Mouse (Mus musculus): ENCODE measurements around the gene Hist1h3b. TPM values are rescaled to one million over a fixed set of nuclear protein-coding genes. Genes with fewer than 3 reads are reported as not detected.

Hist1h3b gene
- polyA plus RNA-seq, 1 experiment from 2014 or later: 1.8 TPM

DNA sequence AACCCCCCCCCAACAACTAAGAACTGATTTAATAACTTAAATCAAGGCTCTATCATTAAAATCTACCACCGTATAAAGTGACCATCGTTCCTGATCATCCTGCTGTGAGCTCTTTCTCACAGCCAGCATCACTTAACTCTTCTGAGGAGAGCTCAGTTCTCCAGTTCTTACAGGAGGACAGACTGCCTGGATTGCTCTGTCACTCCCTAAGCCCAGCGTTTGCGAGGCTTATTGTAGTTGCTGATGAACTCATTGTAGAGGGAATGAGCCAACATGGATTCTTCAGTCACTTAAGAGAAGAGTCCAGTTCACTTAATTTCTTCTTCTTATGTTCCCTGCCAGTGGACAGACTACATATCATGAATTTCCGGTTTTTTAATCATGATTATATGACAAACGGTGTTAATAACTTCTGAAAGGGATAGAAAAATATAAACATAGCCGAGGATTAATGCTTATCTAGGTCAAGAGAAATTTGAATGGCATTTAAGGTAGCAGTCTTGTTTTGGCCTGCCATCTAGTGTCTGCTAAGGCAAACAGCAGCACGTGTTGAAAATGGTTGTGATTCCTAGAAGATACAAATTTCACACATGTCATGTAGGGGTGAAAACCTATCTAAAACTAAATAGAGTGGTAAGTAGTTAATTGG lies 19.8 kb upstream of the Hist1h3b start:
- H3K9me3 ChIP-seq (ENCODE audit: control insufficient read depth, low read length): no peaks in the 10 kb centered on the region
- no peak overlapping the region for H3K4me3 ChIP-seq (replicated peaks; ENCODE audit: low read length)
- no peaks in the 10 kb centered on the region for H3K36me3 ChIP-seq (replicated peaks; ENCODE audit: control insufficient read depth, insufficient read depth)
- no peaks in the 10 kb centered on the region for H3K27me3 ChIP-seq (ENCODE audit: control insufficient read depth, insufficient read depth, low read length)
- H3K9ac ChIP-seq: no peak overlapping the region
- peak; percentile 76 for DNase-seq (ENCODE audit: low spot score)
- no peak overlapping the region for H3K4me2 ChIP-seq (replicated peaks)
- ATAC-seq (ENCODE audit: low FRiP score): no peak; the same call in 1 of the 2 replicates
- no peaks in the 10 kb centered on the region for H3K4me1 ChIP-seq (replicated peaks; ENCODE audit: control insufficient read depth, insufficient read depth, low read length)
- 23% methylated on average over 8 of the region's 8 CpGs for WGBS
- H3K27ac ChIP-seq: no peak overlapping the region

DNA sequence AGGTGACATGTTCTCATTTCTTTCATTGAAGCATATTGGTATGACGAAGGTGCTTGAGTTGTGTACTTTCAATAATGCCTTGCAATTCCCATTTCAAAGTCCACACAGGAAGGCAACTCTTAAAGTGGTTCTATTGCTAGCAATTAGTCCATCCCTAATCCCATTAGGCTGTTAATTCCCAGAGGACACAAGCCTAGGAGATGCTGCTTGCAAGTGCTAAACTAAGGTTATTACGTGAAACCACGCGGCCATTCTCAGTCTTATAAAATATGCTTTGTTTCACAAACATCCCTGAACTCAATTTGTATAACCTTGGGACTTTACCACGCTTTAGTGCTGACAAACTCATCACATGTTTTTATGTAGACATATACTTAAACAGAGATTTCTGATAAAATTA lies 15.0 kb upstream of the Hist1h3b start:
- Histone ChIP-seq H3K4me1 (replicated peaks; ENCODE audit: control insufficient read depth, insufficient read depth, low read length) (peaks cover 12% of the 10 kb centered on the region; the same call in 1 of the 2 replicates), H3K9me3 (ENCODE audit: control insufficient read depth, low read length) (no peaks in the 10 kb centered on the region), H3K4me2 (replicated peaks) (no peak overlapping the region), H3K27ac (no peak overlapping the region), H3K9ac (no peak overlapping the region), H3K36me3 (replicated peaks; ENCODE audit: control insufficient read depth, insufficient read depth) (no peaks in the 10 kb centered on the region), H3K27me3 (ENCODE audit: control insufficient read depth, insufficient read depth, low read length) (no peaks in the 10 kb centered on the region), H3K4me3 (replicated peaks; ENCODE audit: low read length) (no peak overlapping the region)
- 92% methylated on average over 5 of the region's 5 CpGs for WGBS
- ATAC-seq (ENCODE audit: low FRiP score): no peak
- DNase-seq (ENCODE audit: low spot score): no peak

DNA sequence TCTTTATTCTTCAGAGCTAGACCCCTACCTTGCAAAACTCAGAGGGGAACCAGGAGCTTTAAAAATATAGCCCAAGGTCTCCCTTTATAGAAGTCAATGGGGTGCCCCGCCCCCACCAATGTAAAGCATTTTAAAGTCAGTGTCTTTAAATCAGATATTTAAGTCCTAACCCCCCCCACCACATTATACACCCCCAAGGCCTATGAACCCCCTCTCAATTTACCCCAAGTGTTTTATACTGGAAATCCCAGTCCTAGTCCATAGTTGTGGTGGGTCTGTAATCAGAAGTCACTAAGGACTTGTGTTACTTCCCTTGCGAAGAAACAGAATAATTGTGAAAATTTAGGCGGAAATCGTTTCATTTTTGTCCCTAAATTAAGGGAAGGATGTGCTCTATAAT lies 14.0 kb upstream of the Hist1h3b start:
- peak overlapping the region; percentile 97 for H3K4me2 ChIP-seq (replicated peaks)
- no peaks in the 10 kb centered on the region for H3K36me3 ChIP-seq (replicated peaks; ENCODE audit: control insufficient read depth, insufficient read depth)
- H3K9me3 ChIP-seq (ENCODE audit: control insufficient read depth, low read length): no peaks in the 10 kb centered on the region
- H3K4me3 ChIP-seq (replicated peaks; ENCODE audit: low read length): peak overlapping the region; percentile 48
- peaks cover 12% of the 10 kb centered on the region; the same call in 1 of the 2 replicates for H3K4me1 ChIP-seq (replicated peaks; ENCODE audit: control insufficient read depth, insufficient read depth, low read length)
- peak overlapping the region; percentile 69 for H3K27ac ChIP-seq
- 20% methylated on average over 4 of the region's 4 CpGs for WGBS
- DNase-seq (ENCODE audit: low spot score) (no peak), ATAC-seq (ENCODE audit: low FRiP score) (no peak)
- peak overlapping the region; percentile 63; the same call in 1 of the 2 replicates for H3K9ac ChIP-seq
- no peaks in the 10 kb centered on the region for H3K27me3 ChIP-seq (ENCODE audit: control insufficient read depth, insufficient read depth, low read length)

DNA sequence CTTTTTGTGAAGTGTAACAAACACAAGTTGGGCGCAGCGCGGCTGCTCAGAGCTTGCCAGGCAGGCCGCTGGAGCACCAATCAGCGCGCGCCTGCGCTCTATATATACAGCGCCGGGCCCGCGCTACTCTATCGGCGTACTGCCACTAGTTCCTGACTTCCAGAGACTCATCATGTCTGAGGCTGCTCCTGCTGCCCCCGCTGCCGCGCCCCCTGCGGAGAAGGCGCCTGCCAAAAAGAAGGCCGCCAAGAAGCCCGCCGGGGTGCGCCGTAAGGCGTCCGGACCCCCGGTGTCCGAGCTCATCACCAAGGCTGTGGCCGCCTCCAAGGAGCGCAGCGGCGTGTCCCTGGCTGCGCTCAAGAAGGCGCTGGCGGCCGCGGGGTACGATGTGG lies 13.4 kb upstream of the Hist1h3b start, which contains the start of gene Hist1h1c:
TSS of gene Hist1h1c (plus strand) at position 132 of the 392 bp plus-strand sequence.
- no peaks in the 10 kb centered on the region for H3K9me3 ChIP-seq (ENCODE audit: control insufficient read depth, low read length)
- DNase-seq (ENCODE audit: low spot score): peak; percentile 88
- H3K4me3 ChIP-seq (replicated peaks; ENCODE audit: low read length): peak within 1 kb of the TSS; percentile 48
- H3K27ac ChIP-seq: peak within 1 kb of the TSS; percentile 80
- peak within 1 kb of the TSS; percentile 63 for H3K9ac ChIP-seq
- H3K4me2 ChIP-seq (replicated peaks): peak within 1 kb of the TSS; percentile 97
- ATAC-seq (ENCODE audit: low FRiP score): peak; percentile 93
- under 1% methylated on average over 28 of the region's 38 CpGs for WGBS
- H3K4me1 ChIP-seq (replicated peaks; ENCODE audit: control insufficient read depth, insufficient read depth, low read length): peaks cover 12% of the 10 kb centered on the region; the same call in 1 of the 2 replicates
- H3K36me3 ChIP-seq (replicated peaks; ENCODE audit: control insufficient read depth, insufficient read depth): no peaks in the 10 kb centered on the region
- no peaks in the 10 kb centered on the region for H3K27me3 ChIP-seq (ENCODE audit: control insufficient read depth, insufficient read depth, low read length)

DNA sequence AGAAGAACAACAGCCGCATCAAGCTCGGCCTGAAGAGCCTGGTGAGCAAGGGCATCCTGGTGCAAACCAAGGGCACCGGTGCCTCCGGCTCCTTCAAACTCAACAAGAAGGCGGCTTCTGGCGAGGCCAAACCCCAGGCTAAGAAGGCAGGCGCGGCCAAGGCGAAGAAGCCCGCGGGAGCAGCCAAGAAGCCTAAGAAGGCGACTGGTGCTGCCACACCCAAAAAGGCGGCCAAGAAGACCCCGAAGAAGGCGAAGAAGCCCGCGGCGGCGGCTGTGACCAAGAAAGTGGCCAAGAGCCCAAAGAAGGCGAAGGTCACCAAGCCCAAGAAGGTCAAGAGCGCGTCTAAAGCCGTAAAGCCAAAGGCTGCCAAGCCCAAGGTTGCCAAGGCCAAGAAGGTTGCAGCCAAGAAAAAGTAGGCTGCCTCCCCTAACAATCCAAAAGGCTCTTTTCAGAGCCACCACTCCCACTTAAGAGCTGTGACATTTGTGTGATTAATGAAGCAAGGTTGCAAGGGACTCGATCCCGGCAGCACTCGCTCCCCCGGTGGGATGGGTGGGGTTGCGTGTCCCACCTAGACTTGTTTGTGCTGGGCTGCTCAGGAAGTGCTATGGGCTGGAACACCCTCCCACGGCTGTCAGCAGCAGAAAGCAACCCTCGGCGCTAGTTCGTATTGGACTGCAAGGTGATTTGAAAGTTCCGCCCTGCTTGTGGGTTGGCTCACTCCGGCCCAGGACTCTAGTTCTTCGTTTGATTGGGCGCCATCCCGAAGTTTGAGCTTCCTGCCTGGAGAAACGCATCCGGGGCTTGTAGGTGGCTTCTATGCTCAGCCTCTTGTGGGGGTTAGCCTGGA lies 12.8 kb upstream of the Hist1h3b start:
- Histone ChIP-seq H3K36me3 (replicated peaks; ENCODE audit: control insufficient read depth, insufficient read depth) (no peaks in the 10 kb centered on the region), H3K27me3 (ENCODE audit: control insufficient read depth, insufficient read depth, low read length) (no peaks in the 10 kb centered on the region), H3K4me3 (replicated peaks; ENCODE audit: low read length) (peak overlapping the region; percentile 48), H3K9me3 (ENCODE audit: control insufficient read depth, low read length) (no peaks in the 10 kb centered on the region), H3K9ac (peak overlapping the region; percentile 63), H3K4me1 (replicated peaks; ENCODE audit: control insufficient read depth, insufficient read depth, low read length) (peaks cover 12% of the 10 kb centered on the region; the same call in 1 of the 2 replicates), H3K27ac (peak overlapping the region; percentile 80), H3K4me2 (replicated peaks) (peak overlapping the region; percentile 97)
- WGBS: under 1% methylated on average over 39 of the region's 39 CpGs
- DNase-seq (ENCODE audit: low spot score) (peak; percentile 86), ATAC-seq (ENCODE audit: low FRiP score) (peak; percentile 92)

DNA sequence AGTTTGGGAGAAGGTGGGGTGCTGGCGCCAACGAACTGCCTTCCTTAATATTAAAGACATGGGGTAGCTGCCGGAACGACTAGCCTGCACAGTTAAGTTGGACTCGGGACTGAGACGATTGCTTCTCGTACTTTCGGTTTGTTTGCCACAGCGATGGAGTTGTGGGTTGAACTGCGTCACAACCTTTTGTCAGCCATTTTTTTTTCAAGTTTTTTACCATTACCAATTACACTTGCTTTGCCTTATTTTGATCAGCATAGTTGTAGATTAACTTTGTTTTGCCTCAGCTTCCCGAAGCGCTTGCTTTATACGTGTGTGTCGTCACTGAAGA lies 12.2 kb upstream of the Hist1h3b start:
- Histone ChIP-seq H3K4me3 (replicated peaks; ENCODE audit: low read length) (peak overlapping the region; percentile 48), H3K4me2 (replicated peaks) (peak overlapping the region; percentile 97), H3K9me3 (ENCODE audit: control insufficient read depth, low read length) (no peaks in the 10 kb centered on the region), H3K27me3 (ENCODE audit: control insufficient read depth, insufficient read depth, low read length) (no peaks in the 10 kb centered on the region), H3K9ac (peak overlapping the region; percentile 63), H3K27ac (peak overlapping the region; percentile 75), H3K36me3 (replicated peaks; ENCODE audit: control insufficient read depth, insufficient read depth) (no peaks in the 10 kb centered on the region), H3K4me1 (replicated peaks; ENCODE audit: control insufficient read depth, insufficient read depth, low read length) (peaks cover 12% of the 10 kb centered on the region; the same call in 1 of the 2 replicates)
- 1% methylated on average over 14 of the region's 14 CpGs for WGBS
- DNase-seq (ENCODE audit: low spot score) (peak; percentile 64), ATAC-seq (ENCODE audit: low FRiP score) (peak; percentile 42)

DNA sequence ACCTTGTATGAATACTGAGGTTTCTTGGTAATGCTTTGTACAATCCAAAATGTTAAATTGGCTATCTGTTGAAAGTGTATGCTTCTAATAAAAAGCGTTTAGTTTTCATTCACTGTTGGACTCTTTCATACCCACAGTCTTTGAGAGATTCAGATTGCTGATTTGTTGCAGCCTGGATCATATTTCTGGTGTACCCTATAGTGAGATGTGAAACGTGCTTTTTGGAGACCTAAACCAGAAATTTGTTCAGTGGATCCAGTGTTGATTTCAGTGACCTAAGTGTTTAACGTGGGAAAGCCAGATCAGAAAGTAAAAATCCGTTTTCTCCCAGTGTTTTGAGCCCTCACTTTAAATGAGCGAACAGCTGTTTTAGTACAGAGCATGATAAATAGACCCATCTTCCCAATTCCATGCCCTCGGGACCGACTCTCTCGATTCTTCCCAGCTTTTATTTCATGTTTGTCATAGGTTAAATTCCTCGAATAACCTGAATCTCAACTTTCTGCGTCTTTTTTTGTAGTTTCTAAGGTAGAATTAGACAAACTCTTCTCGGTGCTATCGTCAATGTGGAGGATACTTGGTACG lies 11.7 kb upstream of the Hist1h3b start:
- ATAC-seq (ENCODE audit: low FRiP score) (no peak), DNase-seq (ENCODE audit: low spot score) (no peak)
- no peaks in the 10 kb centered on the region for H3K9me3 ChIP-seq (ENCODE audit: control insufficient read depth, low read length)
- WGBS: 38% methylated on average over 13 of the region's 13 CpGs
- H3K27ac ChIP-seq: peak overlapping the region; percentile 75
- H3K4me2 ChIP-seq (replicated peaks): peak overlapping the region; percentile 97
- H3K36me3 ChIP-seq (replicated peaks; ENCODE audit: control insufficient read depth, insufficient read depth): no peaks in the 10 kb centered on the region
- peak overlapping the region; percentile 48 for H3K4me3 ChIP-seq (replicated peaks; ENCODE audit: low read length)
- H3K27me3 ChIP-seq (ENCODE audit: control insufficient read depth, insufficient read depth, low read length): no peaks in the 10 kb centered on the region
- H3K4me1 ChIP-seq (replicated peaks; ENCODE audit: control insufficient read depth, insufficient read depth, low read length): peaks cover 12% of the 10 kb centered on the region; the same call in 1 of the 2 replicates
- peak overlapping the region; percentile 63 for H3K9ac ChIP-seq

DNA sequence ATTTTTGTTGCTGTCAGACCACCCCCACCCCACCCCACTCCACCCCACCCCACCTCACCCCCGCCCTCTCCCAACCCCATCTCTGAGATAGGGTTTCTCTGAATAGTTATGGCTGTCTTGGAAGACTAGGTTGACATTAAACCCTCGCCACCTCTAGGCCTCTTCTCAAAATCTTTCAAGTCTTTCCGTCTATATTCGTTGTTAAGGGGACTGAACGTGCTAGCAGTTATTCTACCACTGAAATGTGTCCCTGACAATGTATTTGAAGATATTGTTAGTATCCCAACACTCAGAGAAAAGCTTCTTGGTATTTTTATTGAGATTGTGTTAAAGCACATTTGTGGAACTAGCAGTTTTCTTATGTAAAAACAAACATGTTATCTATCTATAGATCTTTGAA lies 11.2 kb upstream of the Hist1h3b start:
- ATAC-seq (ENCODE audit: low FRiP score) (no peak), DNase-seq (ENCODE audit: low spot score) (no peak)
- Histone ChIP-seq H3K9me3 (ENCODE audit: control insufficient read depth, low read length) (no peaks in the 10 kb centered on the region), H3K9ac (no peak overlapping the region), H3K4me1 (replicated peaks; ENCODE audit: control insufficient read depth, insufficient read depth, low read length) (peaks cover 16% of the 10 kb centered on the region), H3K27ac (no peak overlapping the region), H3K27me3 (ENCODE audit: control insufficient read depth, insufficient read depth, low read length) (no peaks in the 10 kb centered on the region), H3K4me2 (replicated peaks) (peak overlapping the region; percentile 97; the same call in 1 of the 2 replicates), H3K4me3 (replicated peaks; ENCODE audit: low read length) (no peak overlapping the region), H3K36me3 (replicated peaks; ENCODE audit: control insufficient read depth, insufficient read depth) (no peaks in the 10 kb centered on the region)
- WGBS: 78% methylated on average over 5 of the region's 5 CpGs

DNA sequence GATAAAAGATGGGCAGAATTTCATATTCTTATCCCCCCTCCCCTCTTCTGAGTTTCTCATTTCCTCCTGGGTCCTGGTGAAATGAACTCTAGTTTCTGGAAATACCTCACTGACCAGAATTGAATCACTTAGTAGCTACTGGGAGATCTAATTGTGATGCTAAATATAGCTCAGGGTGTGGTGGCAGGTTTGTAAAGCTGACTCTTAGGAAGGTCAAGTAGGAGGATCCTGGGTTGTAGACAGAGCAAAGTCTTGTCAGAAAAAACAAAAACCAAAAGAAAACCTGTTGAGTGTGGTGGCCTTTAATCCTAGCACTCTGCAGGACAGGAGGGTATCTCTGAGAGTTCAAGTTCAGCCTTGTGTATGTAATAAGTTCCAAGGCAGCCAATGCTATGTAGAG lies 10.1 kb upstream of the Hist1h3b start:
- DNase-seq (ENCODE audit: low spot score) (no peak), ATAC-seq (ENCODE audit: low FRiP score) (no peak)
- Histone ChIP-seq H3K9ac (no peak overlapping the region), H3K36me3 (replicated peaks; ENCODE audit: control insufficient read depth, insufficient read depth) (no peaks in the 10 kb centered on the region), H3K27ac (no peak overlapping the region), H3K4me1 (replicated peaks; ENCODE audit: control insufficient read depth, insufficient read depth, low read length) (peaks cover 17% of the 10 kb centered on the region), H3K4me2 (replicated peaks) (no peak overlapping the region), H3K27me3 (ENCODE audit: control insufficient read depth, insufficient read depth, low read length) (no peaks in the 10 kb centered on the region), H3K4me3 (replicated peaks; ENCODE audit: low read length) (no peak overlapping the region), H3K9me3 (ENCODE audit: control insufficient read depth, low read length) (no peaks in the 10 kb centered on the region)

All from hindbrain, embryonic 14.5 days (tissue).